Mouse (Mus musculus): ENCODE results near the gene Cmss1. TPM values are rescaled to one million over a fixed set of nuclear protein-coding genes. Genes with fewer than 3 reads are reported as not detected.

Gene Cmss1
- polyA plus RNA-seq, 1 experiment from 2014 or later: 67.3 TPM

GRCm38 (mm10) chr16:57502230-57502629 lies 104.4 kb downstream of the Cmss1 start:
- 22% methylated on average over 2 of the region's 2 CpGs for WGBS
- Histone ChIP-seq H3K9me3 (replicated peaks) (no peaks in the 10 kb centered on the region), H3K4me1 (peaks cover 6% of the 10 kb centered on the region), H3K27me3 (ENCODE audit: low read depth, poor library complexity, severe bottlenecking) (no peaks in the 10 kb centered on the region), H3K27ac (replicated peaks) (no peak overlapping the region), H3K4me3 (no peak overlapping the region), H3K36me3 (no peaks in the 10 kb centered on the region)
- no peak for DNase-seq (ENCODE audit: low spot score)

GRCm38 (mm10) chr16:57500851-57501250 lies 105.8 kb downstream of the Cmss1 start:
- Histone ChIP-seq H3K27me3 (ENCODE audit: low read depth, poor library complexity, severe bottlenecking) (no peaks in the 10 kb centered on the region), H3K27ac (replicated peaks) (no peak overlapping the region), H3K4me3 (no peak overlapping the region), H3K36me3 (no peaks in the 10 kb centered on the region), H3K4me1 (peaks cover 15% of the 10 kb centered on the region), H3K9me3 (replicated peaks) (no peaks in the 10 kb centered on the region)
- WGBS: 77% methylated on average over 3 of the region's 3 CpGs
- no peak for DNase-seq (ENCODE audit: low spot score)

- Histone ChIP-seq H3K36me3 (no peaks in the 10 kb centered on the region), H3K27me3 (ENCODE audit: low read depth, poor library complexity, severe bottlenecking) (no peaks in the 10 kb centered on the region), H3K9me3 (replicated peaks) (no peaks in the 10 kb centered on the region), H3K4me3 (no peak overlapping the region), H3K27ac (replicated peaks) (0 out of 2 replicates have a peak overlapping the region, but pooled peaks have one; percentile 42), H3K4me1 (peaks cover 9% of the 10 kb centered on the region)
- 75% methylated on average over 10 of the region's 10 CpGs for WGBS
- DNase-seq (ENCODE audit: low spot score): no peak
Observed at GRCm38 (mm10) chr16:57496437-57497173, 110.1 kb downstream of the Cmss1 start.

- Histone ChIP-seq H3K4me3 (no peak overlapping the region), H3K4me1 (peaks cover 9% of the 10 kb centered on the region), H3K9me3 (replicated peaks) (no peaks in the 10 kb centered on the region), H3K27ac (replicated peaks) (no peak overlapping the region), H3K27me3 (ENCODE audit: low read depth, poor library complexity, severe bottlenecking) (no peaks in the 10 kb centered on the region), H3K36me3 (no peaks in the 10 kb centered on the region)
- WGBS: 90% methylated on average over 10 of the region's 10 CpGs
- DNase-seq (ENCODE audit: low spot score): no peak
Observed at GRCm38 (mm10) chr16:57495476-57496203, 111.0 kb downstream of the Cmss1 start.

GRCm38 (mm10) chr16:57491853-57492252 lies 114.8 kb downstream of the Cmss1 start:
- Histone ChIP-seq H3K27me3 (ENCODE audit: low read depth, poor library complexity, severe bottlenecking) (no peaks in the 10 kb centered on the region), H3K4me3 (no peak overlapping the region), H3K4me1 (peaks cover 6% of the 10 kb centered on the region), H3K9me3 (replicated peaks) (no peaks in the 10 kb centered on the region), H3K36me3 (no peaks in the 10 kb centered on the region), H3K27ac (replicated peaks) (no peak overlapping the region)
- DNase-seq (ENCODE audit: low spot score): no peak
- WGBS: 97% methylated on average over 4 of the region's 4 CpGs

- Histone ChIP-seq H3K9me3 (replicated peaks) (no peaks in the 10 kb centered on the region), H3K27me3 (ENCODE audit: low read depth, poor library complexity, severe bottlenecking) (no peaks in the 10 kb centered on the region), H3K4me1 (no peaks in the 10 kb centered on the region), H3K27ac (replicated peaks) (no peak overlapping the region), H3K36me3 (no peaks in the 10 kb centered on the region), H3K4me3 (no peak overlapping the region)
- WGBS: 90% methylated on average over 8 of the region's 8 CpGs
- DNase-seq (ENCODE audit: low spot score): no peak
Observed at GRCm38 (mm10) chr16:57490691-57491090, 116.0 kb downstream of the Cmss1 start.

GRCm38 (mm10) chr16:57488661-57489060 lies 118.0 kb downstream of the Cmss1 start:
- no peaks in the 10 kb centered on the region for H3K9me3 ChIP-seq (replicated peaks)
- H3K4me3 ChIP-seq: no peak overlapping the region
- H3K4me1 ChIP-seq: no peaks in the 10 kb centered on the region
- H3K27me3 ChIP-seq (ENCODE audit: low read depth, poor library complexity, severe bottlenecking): no peaks in the 10 kb centered on the region
- H3K27ac ChIP-seq (replicated peaks): no peak overlapping the region
- DNase-seq (ENCODE audit: low spot score): no peak
- H3K36me3 ChIP-seq: no peaks in the 10 kb centered on the region

GRCm38 (mm10) chr16:57486266-57486665 lies 120.4 kb downstream of the Cmss1 start:
- H3K27ac ChIP-seq (replicated peaks): no peak overlapping the region
- WGBS: 93% methylated on average over 5 of the region's 5 CpGs
- no peak for DNase-seq (ENCODE audit: low spot score)
- no peaks in the 10 kb centered on the region for H3K4me1 ChIP-seq
- no peak overlapping the region for H3K4me3 ChIP-seq
- no peaks in the 10 kb centered on the region for H3K27me3 ChIP-seq (ENCODE audit: low read depth, poor library complexity, severe bottlenecking)
- H3K36me3 ChIP-seq: no peaks in the 10 kb centered on the region
- no peaks in the 10 kb centered on the region for H3K9me3 ChIP-seq (replicated peaks)

- no peak for DNase-seq (ENCODE audit: low spot score)
- WGBS: 91% methylated on average over 9 of the region's 9 CpGs
- no peaks in the 10 kb centered on the region for H3K36me3 ChIP-seq
- H3K27me3 ChIP-seq (ENCODE audit: low read depth, poor library complexity, severe bottlenecking): no peaks in the 10 kb centered on the region
- no peaks in the 10 kb centered on the region for H3K9me3 ChIP-seq (replicated peaks)
- H3K4me3 ChIP-seq: no peak overlapping the region
- no peaks in the 10 kb centered on the region for H3K4me1 ChIP-seq
- H3K27ac ChIP-seq (replicated peaks): no peak overlapping the region
Observed at GRCm38 (mm10) chr16:57485265-57485664, 121.4 kb downstream of the Cmss1 start.

GRCm38 (mm10) chr16:57484043-57484795 lies 122.4 kb downstream of the Cmss1 start:
- H3K36me3 ChIP-seq: no peaks in the 10 kb centered on the region
- H3K27me3 ChIP-seq (ENCODE audit: low read depth, poor library complexity, severe bottlenecking): no peaks in the 10 kb centered on the region
- H3K9me3 ChIP-seq (replicated peaks): no peaks in the 10 kb centered on the region
- no peak overlapping the region for H3K27ac ChIP-seq (replicated peaks)
- no peaks in the 10 kb centered on the region for H3K4me1 ChIP-seq
- no peak overlapping the region for H3K4me3 ChIP-seq
- DNase-seq (ENCODE audit: low spot score): no peak
- WGBS: 87% methylated on average over 12 of the region's 12 CpGs

GRCm38 (mm10) chr16:57483503-57483902 lies 123.2 kb downstream of the Cmss1 start:
- Histone ChIP-seq H3K4me3 (no peak overlapping the region), H3K4me1 (no peaks in the 10 kb centered on the region), H3K9me3 (replicated peaks) (no peaks in the 10 kb centered on the region), H3K36me3 (no peaks in the 10 kb centered on the region), H3K27me3 (ENCODE audit: low read depth, poor library complexity, severe bottlenecking) (no peaks in the 10 kb centered on the region), H3K27ac (replicated peaks) (no peak overlapping the region)
- 90% methylated on average over 2 of the region's 2 CpGs for WGBS
- DNase-seq (ENCODE audit: low spot score): no peak

GRCm38 (mm10) chr16:57482911-57483310 lies 123.8 kb downstream of the Cmss1 start:
- H3K27me3 ChIP-seq (ENCODE audit: low read depth, poor library complexity, severe bottlenecking): no peaks in the 10 kb centered on the region
- H3K27ac ChIP-seq (replicated peaks): no peak overlapping the region
- H3K4me3 ChIP-seq: no peak overlapping the region
- no peaks in the 10 kb centered on the region for H3K9me3 ChIP-seq (replicated peaks)
- WGBS: 79% methylated on average over 4 of the region's 4 CpGs
- DNase-seq (ENCODE audit: low spot score): no peak
- H3K4me1 ChIP-seq: no peaks in the 10 kb centered on the region
- no peaks in the 10 kb centered on the region for H3K36me3 ChIP-seq

- DNase-seq (ENCODE audit: low spot score): no peak
- H3K27ac ChIP-seq (replicated peaks): no peak overlapping the region
- H3K36me3 ChIP-seq: no peaks in the 10 kb centered on the region
- no peaks in the 10 kb centered on the region for H3K9me3 ChIP-seq (replicated peaks)
- no peak overlapping the region for H3K4me3 ChIP-seq
- no peaks in the 10 kb centered on the region for H3K4me1 ChIP-seq
- H3K27me3 ChIP-seq (ENCODE audit: low read depth, poor library complexity, severe bottlenecking): no peaks in the 10 kb centered on the region
- WGBS: 74% methylated on average over 6 of the region's 6 CpGs
Observed at GRCm38 (mm10) chr16:57482264-57482663, 124.4 kb downstream of the Cmss1 start.

All from midbrain, embryonic 10.5 days (tissue).